Mouse (Mus musculus): ENCODE results near the gene Gm14597.

GRCm38 (mm10) chrX:53607242-53608121 lies 1.3 kb downstream of the Gm14597 start, which contains the start of gene Rtl8c:
- TF ChIP-seq POLR2A (IDR thresholded peaks at IDR 0.05; ENCODE audit: borderline replicate concordance, control insufficient read depth, low read depth, low read length): no peak
- TF ChIP-seq CTCF (IDR thresholded peaks at IDR 0.05; ENCODE audit: control insufficient read depth, insufficient read depth, low read length): no peak
